Mouse (Mus musculus): ENCODE measurements around the gene Spata20. TPM values are rescaled to one million over a fixed set of nuclear protein-coding genes. Genes with fewer than 3 reads are reported as not detected.

Spata20 gene
- total RNA-seq, 2 experiments from 2014 or later = 0.34 TPM; not detected in 1

DNA sequence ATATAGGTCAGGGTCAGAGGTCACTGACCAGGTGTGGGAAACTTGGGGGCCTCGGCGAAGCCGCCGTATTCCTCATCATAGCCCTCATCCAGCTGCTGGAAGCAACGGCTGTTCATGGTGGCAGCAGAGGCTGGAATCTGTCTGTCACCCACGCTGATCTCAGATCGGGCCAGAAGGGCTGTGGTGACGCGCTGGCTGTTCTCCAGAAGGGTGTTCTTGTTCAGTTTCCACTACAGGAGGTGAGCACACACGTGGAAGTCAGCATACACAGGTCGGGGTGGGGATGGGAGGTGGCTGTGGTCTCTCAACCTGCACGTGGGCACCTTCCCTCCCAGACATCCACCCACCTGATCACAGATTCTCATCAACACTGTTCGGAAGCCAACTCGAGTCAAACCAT, 2.1 kb downstream of the Spata20 start:
- no peak for DNase-seq (ENCODE audit: extremely low spot score in 1 of 2, low spot score in 1 of 2)

DNA sequence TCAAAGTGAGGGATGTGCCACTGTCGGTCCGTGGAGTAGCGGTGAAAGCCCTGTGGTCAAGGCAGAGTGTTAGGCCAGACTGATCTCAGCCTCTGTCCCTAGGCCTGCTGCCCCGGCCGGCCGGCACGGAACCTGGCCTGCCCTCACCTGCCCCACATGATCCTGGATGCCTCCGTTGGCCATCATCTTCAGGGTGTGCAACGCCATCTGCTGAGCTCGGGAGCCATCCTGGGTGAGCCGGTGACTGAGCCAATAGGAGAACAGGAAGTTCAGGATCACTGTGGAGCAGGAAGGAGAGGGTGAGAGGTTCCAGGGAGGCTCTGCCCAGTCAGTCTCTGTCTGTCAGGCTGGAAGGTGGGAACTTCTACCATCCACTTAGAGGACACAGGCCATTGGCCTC, 2.5 kb downstream of the Spata20 start:
- no peak for DNase-seq (ENCODE audit: extremely low spot score in 1 of 2, low spot score in 1 of 2)

DNA sequence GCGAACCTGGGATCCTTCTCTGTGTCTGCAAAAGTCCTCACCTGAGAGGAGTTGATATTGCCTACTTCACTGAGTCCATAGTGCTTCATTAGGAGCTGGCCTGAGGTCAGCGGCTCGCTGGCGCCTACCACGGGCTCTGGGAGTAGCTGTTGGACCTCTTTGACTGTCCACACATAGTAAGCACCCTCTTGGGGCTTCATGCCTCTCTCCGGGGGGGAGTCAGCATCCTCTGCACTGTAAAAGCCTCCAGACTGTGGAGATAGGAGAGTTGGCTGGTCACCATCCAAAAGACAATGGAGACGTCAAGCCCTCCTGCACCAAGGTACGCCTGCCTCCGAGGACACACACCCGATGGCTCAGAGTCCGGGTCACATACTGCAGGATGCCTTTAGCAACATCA, 3.2 kb downstream of the Spata20 start:
- no peak for DNase-seq (ENCODE audit: extremely low spot score in 1 of 2, low spot score in 1 of 2)

DNA sequence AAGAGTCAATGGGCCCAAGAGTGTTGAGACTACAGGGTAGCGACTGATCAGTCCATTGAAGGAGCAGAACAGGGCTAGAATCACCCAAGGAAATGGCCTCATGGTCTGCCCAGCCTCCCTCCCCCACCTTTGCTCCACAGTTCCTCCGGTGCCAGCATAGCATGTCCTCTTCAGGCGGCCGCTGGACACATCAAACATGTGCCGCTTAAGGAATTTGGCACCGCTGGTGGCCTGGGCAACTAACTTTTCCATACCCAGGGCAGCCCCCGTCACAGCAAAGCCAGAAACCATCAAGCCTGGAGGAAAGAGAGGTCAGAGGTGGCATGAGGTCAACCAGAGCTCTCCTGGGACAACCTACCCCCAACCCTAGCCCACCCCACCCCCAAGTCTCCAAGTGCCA, 4.0 kb downstream of the Spata20 start:
- no peak for DNase-seq (ENCODE audit: extremely low spot score in 1 of 2, low spot score in 1 of 2)

DNA sequence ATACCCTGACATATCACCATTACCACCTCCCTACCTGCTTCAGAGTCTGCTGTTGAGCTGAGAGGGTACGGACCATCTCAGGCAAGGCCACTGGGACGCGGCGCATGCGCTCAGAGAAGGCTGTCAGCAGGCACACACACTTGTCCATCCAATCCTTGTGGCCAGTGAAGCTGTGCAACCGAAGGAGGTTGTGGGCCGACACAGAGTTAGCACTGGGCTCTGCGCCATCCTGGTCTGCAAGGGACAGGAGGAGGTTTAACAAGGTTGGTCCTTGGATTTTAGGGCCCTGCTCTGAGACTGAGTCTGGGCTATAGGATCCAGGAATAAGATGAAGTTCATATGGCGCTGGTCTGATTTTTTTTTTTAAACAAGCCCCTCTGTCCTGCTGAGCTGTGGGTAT, 5.6 kb downstream of the Spata20 start:
- no peak for DNase-seq (ENCODE audit: extremely low spot score in 1 of 2, low spot score in 1 of 2)

DNA sequence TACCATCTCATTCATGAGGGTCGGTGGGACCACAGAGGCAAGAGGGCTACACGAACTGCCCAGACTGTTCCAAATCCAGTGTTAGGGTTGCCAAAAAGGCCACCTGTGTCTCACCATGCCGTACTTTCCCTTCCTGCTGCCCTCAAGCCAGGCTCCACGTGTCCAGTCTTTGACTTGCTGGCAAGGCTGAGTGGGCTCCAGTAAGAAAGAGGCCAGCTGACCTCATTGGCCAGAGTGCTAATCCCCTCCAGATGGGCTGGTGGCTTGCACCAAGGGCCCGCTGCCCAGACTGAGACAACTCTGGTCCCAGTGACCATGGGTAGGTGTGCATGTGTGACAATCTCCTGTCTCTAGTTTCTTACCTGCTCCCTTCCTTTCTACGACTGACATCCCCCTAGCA, 8.3 kb downstream of the Spata20 start:
- no peak for DNase-seq (ENCODE audit: extremely low spot score in 1 of 2, low spot score in 1 of 2)

DNA sequence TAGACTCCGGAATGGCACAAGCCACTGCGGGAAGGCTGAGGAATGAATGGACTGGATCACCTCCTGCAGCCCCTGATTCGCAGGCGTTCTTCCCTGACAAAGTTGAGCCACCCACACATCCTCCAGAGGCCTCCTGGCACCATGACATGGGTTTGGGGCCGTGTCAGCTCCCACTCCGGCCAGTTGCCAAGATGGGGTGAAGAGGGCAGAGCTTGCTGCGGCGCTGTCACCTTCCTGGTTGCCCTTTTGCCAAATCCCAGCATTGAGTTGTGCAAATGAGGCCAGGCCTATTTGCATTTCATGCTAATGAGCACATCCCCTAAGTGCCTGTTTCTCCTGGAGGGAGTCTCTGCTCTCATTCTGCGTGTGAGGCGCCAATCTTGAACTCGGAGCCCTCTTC, 10.3 kb downstream of the Spata20 start:
- no peak for DNase-seq (ENCODE audit: extremely low spot score in 1 of 2, low spot score in 1 of 2)

DNA sequence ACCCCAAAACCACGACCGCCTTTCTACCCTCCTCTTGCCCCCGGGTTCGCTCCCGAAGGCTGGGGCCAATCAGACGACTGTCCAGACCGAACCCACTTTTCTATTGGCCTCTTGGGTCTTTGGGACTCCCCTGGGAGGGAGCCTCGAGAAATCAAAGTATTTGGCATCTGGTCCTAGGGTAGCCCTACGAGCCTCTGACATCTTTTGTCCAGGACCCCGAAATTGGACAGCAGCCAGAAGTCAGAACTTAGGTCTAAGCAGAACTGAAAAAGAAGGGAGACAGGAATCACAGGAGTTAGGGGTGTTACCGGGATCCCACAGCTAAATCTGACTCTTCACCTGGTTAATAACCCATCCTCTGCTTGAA, 11.5 kb downstream of the Spata20 start:
- DNase-seq (ENCODE audit: extremely low spot score in 1 of 2, low spot score in 1 of 2) = no peak

DNA sequence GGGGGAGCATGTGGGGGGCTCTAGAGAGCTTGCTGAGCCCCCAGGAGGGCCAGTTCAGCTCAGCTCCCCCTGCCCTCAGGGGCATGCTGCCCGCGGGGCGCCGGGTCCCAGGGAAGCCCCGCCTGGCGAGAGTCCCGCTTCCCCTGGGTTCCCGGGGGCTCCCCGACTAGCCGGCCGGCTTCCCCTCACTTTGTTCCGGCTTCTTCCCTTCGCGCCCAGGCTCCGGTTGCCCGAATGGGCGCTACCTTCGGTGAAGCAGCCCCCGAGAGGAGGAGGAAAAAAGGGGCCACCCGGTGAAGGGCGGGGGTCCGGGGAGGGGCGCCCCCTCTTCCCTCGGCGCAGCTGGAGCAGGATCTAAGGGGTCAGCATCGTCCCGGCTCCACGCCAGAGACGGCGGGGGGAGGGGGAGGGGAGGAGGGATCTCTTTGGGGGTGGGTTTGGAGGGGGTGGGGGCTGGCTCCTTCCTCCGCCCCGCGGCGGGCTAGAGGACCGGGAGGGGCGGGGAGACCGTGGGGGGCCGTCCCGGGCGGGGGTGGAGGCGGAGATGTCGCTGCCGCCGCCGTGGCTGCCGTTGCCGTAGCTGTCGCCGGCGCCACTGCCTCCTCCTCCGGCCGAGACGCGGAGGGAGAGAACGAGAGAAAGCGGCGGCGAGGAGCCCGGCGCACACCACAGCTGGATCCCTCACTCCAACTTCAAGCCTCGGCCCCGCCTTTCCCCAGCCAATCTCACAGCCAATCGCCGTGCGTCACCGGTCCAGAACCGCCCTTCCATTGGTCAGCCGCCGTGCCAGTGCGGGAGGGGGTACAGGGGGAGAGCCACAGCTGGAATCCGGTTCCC, 12.1 kb downstream of the Spata20 start, which contains the start of gene Cacna1g:
Cacna1g (minus strand) TSS at position 492 of the 837 bp plus-strand sequence.
- DNase-seq (ENCODE audit: extremely low spot score in 1 of 2, low spot score in 1 of 2) = peak; percentile 73 to 76

DNA sequence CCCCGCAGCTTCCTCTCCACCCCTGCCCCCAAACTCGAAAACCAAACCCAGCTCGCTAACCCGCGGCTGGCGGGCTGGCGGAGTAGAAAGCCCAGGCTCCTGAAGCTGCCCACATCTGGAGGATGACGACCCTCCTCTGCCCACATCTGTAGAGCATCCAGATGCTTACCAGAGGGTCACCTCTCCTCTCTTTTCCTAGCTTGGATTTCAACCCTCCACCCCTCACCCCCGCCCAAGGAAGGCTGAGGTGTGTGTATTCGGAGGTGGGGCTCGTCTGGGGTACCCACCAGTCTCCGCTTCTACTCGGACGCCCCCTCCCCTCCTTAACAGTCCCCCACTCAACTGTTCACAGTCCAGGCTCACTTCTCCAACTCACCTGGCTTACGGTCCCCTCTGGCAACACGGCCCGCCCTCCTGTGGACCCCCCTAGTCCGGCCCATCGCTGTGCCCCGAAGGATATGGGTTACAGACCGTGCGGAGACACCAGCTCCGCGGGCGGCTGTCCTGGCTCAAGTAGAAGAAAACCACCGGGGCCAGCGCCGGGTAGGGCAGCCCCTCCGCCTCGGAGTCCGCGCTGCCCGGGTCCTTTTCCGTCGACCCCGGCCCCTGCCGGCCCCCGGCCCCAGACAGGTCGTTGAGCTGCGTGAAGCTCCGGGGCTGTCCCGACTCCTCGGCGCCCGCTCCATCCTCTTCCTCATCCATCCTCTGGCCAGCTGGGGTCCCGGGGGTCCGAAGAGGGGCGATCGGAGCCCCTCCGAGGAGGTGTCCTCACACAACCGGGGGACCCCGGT, 12.9 kb downstream of the Spata20 start:
- DNase-seq (ENCODE audit: extremely low spot score in 1 of 2, low spot score in 1 of 2) = no peak

DNA sequence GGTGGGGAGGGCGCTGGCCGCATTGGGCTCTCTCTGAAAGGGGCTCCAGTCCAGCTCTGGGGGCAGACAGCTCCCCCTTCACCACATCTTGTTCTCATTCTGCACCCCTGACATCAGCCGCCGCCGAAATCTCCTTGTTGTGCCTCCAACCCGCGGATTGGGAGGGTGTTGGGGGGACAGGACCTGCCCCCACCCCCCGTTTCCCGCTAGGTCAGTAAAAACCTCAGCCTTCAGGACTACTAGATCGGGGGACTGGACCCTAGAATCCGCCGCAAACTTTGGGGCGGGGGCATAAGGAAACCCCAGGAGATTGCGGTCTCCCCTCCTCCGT, 13.4 kb downstream of the Spata20 start:
- no peak for DNase-seq (ENCODE audit: extremely low spot score in 1 of 2, low spot score in 1 of 2)

DNA sequence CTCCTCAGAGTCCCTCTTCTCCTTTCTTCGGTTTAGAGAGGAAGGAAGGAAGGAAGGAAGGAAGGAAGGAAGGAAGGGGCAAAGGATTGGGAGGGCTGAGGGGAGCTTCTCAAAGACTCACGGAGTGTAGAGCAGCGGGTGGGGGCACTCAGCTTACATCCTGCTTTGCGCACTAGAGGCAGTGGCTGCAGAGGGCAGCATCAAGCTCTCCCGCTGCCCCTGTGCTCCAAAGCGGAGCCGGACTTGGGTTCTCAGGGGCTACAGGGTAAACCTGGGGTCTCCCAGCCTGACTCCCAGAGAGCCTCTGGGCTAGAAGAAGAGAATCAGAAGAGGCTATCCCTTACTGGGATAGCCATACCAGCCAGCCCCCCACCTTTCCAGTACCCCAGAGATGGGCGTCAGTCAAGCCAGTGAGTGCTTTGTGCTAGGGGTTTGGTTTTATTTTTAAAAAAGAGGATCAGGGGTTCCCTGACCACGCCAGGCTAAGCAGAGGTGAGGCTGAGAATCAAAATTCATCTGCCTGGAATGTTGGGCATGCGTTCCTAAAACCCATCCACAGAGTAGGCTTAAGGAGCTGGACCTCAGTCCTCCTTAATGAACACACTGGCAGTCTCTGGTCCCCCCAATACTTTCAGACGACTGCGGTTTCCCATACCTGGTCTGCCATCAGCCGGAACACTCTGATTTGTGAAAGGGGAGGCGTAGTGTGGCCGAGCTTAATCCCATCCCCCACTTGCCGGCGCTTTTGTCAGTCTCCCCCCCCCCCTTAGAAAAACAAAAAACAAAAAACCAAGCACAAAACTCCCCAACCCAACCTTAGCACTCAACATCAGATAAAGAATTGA, 14.0 kb downstream of the Spata20 start:
- no peak for DNase-seq (ENCODE audit: extremely low spot score in 1 of 2, low spot score in 1 of 2)

DNA sequence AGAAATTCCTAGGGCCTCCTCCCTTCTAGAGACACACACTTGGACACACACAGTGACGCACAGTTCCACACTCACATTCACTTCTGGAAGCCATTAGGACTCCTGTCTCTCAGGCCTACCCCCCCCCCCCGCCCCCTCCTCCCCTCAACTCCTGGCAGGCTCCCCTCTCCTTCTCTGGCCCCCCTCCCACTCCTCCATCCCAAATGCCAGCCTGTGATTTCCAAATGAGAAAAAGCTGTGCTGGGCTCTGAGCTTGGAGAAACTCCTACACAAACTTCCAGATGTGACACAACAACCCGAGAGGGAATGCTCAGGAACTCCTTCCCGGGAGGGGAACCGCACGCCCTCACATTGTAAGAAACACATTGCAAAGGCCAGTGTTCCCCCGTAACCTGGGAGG, 15.6 kb downstream of the Spata20 start:
- no peak for DNase-seq (ENCODE audit: extremely low spot score in 1 of 2, low spot score in 1 of 2)

DNA sequence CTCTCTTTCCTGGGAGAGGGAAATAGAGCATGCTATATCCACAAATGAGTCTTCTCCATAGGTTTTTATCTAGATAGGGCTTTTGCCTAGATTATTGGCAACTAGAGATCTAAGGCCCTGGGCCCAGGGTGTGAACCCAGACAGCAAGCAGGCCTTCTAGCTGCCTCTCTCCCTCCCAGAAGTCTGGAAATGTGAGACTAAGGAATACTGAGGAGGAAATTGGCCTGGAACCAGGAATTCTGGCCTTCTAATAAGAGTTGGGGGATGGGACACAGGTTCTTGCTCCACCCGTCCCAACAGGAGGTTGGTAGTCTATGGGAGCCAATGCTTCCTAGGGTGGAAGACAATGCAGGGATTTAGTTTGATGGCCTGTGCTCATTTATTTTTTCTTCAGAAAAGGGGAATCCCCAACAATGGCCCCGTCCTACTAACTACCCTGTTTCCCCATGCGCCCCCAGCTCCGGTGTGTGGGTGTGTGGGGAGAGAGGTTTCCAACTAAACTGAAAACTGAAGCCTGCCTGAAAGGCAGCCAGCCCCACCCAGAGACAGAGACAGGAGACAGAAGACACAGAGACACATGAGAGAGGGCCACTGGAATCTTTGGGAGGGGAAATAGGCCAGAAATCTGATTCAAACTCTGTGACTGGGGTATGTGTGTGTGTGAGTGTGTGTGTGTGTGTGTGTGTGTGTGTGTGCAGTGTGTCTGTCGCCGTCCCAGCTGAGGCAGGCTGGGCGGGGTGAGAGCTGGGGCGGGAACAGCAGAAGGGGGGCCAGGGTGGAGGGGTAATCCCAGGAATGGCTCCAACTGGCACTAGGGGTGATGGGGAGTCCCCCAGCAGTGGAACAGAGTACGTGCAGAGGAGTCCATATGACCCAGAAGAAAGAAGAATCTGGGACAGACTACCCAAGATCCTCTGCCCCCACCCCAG, 16.6 kb downstream of the Spata20 start:
- no peak for DNase-seq (ENCODE audit: extremely low spot score in 1 of 2, low spot score in 1 of 2)

DNA sequence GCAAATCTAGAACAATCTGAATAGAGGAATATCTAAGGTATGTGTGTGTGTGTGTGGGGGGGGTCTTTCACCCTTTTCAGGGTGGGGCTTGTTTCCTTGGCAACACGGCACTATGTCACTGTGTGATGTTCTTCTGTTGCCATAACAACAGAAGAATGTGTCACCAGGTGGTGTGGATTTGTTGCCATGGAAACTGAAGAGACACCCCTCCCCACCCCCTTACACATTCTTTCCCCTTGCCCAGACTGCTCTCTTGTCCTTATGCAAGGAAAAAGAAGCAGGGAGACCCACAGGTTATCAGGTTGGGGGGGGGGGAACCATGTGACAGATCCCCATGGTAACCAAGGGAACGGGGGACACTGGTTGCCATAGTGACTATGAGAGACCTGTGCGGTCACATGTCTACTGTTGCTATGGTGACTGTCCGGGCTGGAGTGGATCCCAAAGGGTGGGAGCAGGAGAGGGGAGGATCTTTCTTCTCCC, 17.4 kb downstream of the Spata20 start:
- peak; percentile 45 to 47 for DNase-seq (ENCODE audit: extremely low spot score in 1 of 2, low spot score in 1 of 2)

DNA sequence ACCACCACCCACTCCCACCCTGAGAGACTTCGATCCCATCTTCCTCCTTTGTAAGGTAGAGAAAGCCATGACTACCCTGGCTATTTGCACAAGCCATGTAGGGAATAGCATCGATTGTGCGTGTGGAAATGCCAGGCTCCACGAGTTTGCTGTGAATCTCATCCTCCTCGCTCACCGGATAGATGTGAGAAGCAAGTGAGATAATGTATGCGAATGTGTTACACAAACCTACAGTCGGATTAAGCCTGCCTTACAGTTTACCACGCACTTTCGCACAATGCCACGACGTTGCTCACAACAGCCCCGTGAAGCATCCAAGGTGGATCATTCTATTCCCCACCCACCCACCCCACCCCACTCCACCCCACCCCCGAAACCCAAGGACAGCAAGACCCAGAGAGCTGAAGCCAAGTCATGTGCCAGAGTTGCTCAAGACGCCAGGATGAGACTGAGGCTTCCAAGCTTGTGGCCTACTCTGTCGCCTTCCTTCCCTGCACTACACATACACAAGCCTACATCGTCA, 19.6 kb downstream of the Spata20 start:
- no peak for DNase-seq (ENCODE audit: extremely low spot score in 1 of 2, low spot score in 1 of 2)

DNA sequence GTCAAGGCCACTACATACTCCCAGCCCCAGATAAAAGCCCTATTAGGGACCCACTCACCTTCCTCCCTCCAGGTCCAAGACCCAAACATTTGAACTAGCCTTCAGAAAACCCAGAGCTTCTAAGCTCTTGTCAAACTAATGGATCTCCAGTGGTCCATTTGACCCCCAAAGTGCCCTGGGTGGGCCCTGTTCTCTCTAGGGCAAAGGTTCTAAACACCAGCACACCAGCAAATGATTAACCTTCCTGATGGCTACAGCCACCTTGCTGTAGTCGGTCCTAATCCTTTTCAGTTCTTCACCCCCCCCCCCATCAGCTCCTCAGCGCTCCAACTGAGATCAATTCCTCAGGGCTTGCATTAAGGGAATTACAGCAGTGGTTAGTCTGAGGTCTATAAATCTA, 21.8 kb downstream of the Spata20 start:
- DNase-seq (ENCODE audit: extremely low spot score in 1 of 2, low spot score in 1 of 2) = no peak

DNA sequence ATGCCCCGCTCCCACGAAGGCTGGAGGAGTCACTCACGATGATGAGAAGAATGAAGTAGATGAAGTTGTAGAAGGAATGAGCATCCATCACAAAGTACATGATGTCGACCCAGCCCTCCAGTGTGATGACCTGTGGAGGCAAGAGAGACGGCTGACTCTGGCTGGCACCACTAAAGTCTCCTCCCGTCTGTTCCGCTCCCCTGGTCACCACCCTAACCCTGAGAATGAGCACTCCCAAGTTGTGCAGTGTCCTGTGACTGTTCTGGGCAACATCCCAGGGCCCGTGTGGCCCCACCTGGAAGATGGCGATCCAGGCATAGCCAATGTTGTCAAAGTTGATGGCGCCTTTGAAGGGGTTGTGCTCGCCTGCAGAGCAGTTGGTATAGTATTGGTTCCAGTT, 24.1 kb downstream of the Spata20 start:
- DNase-seq (ENCODE audit: extremely low spot score in 1 of 2, low spot score in 1 of 2) = no peak

DNA sequence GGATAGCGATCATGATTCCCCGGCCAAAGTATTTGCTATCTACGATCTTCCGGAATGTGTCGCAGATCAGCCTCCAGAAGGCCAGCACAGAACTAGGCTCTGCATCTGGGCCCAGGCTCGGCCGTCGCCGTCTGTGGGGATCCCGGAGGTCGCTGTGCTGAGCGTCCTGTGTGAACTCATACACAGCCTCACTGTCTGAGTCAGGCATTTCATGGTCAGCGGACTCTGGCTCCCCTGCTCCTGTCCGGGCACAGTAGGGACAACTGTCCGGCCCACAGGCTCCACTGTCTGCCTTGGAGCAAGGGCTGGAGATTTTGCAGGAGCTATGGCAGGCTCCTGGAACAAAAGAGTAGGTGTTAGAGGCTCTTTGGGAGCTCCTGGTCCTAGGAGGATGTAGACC, 29.0 kb downstream of the Spata20 start:
- no peak for DNase-seq (ENCODE audit: extremely low spot score in 1 of 2, low spot score in 1 of 2)

DNA sequence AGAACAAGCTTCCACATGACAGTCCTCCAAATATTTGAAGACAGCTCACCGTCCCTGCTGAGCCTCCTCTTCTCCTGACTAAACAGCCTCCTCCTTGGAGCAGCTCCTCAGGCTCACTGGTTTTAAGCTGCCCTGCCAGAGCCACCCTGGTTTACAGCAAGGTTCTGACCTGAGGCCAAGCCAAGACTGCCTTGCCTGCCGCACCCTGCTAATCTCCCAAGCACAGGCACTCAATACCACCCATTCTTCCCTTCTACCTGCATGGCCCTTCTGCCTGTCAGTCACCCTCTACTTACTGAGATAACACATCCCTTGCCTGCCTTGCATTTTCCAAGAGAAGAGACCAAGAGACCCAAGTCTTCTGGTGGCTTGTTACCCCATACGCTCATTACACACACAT, 29.6 kb downstream of the Spata20 start:
- DNase-seq (ENCODE audit: extremely low spot score in 1 of 2, low spot score in 1 of 2) = no peak
